Mouse (Mus musculus) adrenal gland (tissue): ENCODE measurements at regions not wholly inside any gene's neighbourhood (a gene's known extent, or its start where the extent isn't known, plus 50 kb on each side); places are given as distances from the start of the nearest gene placed in this dataset.

Experiments
- intact Hi-C: fragments of 180-260 bp; cut with DNase I; formaldehyde crosslinking; loops from one replicate; pipeline ENCODE4 v1.15.1; 2025

DNA sequence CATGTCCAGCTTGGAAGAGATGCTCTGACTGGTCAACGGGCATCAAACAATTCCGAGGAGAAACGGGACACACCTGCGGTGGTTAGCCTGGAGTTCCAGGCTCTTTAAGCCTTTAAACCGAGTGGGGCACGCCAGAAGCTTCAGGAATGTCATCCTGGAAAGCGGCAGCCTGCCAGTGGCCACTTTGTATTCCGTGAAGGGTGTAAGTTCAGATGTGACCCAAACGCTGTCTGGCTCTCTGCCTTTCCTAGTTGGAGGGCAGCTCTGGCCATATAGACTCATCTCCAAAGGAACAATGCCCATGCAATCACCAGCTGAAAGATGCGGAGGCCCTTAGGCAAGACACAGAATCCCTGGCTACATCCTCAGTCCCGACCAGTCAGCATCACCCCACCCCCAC lies 597.8 kb upstream of the Gm10131 start:
- intact Hi-C loops, result no loop called here

DNA sequence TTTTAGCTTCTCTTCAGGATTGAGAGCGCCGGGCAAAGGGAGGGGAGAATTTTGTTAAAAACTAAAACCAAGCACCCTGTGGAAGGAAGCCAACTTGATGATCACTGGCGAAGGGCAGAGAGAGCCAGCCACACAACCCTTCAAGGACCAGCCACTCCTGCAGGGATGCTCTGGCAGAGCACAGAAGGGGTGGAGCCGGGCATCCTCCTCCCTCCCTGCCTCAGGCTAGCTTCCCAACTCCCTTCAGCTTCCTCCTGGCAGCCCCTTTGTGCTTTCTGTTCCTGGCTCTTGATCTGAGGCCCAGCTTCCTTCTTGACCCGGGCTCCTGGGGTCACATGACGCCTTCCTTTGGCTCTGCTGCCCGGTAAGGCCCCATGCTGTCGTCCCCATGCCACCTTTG lies 591.8 kb upstream of the Gm10131 start:
- intact Hi-C loops, result no loop called here

DNA sequence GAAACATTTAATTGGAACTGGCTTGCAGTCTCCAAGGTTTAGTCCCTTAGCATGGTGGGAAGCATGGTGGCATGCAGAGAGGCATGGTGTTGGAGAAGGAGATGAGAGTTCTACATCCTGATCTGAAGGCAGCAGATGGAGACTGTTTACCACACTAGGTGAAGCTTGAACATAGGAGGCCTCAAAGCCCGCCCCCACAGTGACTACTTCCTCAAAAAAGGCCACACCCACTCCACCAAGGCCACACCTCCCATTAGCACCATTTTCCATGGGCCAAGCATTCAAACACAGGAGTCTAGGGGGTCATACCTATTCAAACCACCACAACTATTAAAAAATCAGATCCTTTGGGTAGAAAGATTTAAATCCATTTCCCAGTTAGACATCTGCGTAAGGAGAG lies 591.3 kb upstream of the Gm10131 start:
- intact Hi-C loops, result no loop called here

DNA sequence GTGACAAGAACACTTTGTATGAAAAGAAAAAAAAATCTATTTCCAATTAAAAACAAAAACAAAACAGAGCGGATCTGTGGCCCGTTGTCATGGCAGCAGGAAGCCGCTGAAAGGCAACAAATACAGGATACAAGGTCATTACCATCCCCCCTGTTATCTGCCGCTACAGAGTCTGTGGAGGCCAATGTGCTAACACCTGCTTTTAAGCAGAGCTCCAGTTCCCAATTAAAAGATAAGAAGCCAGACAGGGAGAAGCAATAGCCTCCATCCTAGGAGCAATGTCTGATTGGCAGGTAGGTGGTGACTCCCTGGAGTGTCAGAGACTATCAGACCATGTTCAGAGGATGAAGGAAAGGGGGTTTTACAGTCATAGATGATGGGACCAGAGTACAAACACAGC lies 587.5 kb upstream of the Gm10131 start:
- intact Hi-C loops, result no loop called here

DNA sequence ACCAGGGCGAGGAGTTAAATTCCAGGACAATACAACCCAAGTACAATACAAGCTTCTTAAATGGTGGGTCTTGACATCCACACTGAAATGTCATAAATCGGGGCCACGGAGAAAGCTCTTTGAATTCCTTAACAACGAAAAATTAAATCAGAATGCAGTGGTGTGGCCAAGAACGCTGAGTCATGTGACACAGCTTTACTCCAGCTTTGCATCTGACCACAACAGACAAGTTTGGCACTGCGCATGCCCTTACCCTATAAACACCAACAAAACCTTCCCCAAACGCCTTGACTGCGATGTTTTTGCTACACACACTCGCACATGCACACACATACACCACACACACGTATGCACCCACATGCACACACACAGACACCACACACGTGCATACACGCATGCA lies 584.8 kb upstream of the Gm10131 start:
- intact Hi-C loops, result no loop called here

DNA sequence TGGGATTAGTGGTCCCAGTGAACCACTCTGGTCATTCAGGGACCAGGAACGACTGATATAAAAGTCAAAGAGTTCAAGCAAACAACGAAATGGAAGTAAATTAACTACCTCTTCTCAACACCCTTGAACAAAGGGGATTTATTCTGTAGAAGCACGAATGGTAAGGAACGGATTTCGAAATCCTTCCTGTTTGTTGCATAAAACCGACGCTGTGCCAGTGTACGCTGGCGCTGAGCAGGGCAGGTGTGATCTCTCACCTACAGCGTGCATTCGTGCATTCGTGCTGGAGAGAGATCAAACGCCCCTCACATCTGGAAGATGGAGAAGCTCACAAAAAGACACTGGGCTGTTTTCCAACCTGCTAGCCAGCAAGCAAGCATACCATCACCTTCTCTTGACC lies 581.1 kb upstream of the Gm10131 start:
- intact Hi-C loops, result no loop called here

DNA sequence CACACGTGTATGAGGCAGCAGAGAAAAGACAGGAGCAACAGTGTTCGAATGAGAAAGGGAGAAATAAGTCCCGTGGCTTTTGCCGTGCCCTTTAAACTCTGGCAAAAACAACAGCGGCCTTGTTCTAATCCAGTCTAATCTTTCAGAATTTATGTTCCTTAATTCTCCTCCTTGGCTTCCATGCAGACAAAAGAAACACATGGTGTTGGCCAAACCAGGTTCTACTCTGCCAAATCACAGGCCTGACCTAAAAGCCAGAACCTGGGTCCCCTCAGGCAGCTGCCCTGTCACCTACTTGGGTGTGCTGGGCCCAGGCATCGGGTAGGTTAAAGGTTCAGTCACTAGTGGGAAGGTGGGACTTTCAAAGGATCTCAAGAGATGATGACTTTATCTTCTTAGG lies 580.2 kb upstream of the Gm10131 start:
- intact Hi-C loops, result no loop called here

DNA sequence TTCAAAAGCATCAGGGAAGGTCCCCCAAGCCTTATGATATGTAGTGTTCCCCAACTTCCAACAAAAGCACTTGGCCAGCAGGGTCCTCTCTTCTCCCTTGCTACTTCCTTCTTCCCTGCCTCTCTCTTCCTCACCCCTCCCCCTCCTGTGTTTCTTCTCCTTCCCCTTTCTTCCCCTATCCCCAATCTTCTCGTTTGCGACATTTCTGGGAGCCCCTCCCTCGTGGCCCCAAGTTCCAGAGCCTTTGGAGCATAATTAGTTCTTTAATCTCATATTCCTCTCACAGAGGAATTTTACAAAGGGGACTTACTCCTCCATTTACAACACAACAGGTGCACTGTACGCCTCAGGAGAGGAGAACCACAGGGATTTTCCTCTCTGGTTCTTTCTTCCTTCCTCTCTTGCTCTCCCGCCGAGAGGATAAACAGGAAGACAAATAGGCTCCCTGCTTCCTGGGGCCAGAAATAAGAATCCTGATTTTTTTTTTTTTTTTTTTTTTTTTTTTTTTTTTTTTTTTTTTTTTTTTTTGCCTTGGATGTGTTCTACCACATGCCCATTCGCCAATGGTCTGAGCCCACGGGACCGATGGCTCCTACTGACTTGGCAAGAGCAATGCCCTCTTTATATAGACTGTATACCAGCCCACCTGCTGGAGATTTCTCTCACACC lies 578.4 kb upstream of the Gm10131 start:
- intact Hi-C loops, result no loop called here

DNA sequence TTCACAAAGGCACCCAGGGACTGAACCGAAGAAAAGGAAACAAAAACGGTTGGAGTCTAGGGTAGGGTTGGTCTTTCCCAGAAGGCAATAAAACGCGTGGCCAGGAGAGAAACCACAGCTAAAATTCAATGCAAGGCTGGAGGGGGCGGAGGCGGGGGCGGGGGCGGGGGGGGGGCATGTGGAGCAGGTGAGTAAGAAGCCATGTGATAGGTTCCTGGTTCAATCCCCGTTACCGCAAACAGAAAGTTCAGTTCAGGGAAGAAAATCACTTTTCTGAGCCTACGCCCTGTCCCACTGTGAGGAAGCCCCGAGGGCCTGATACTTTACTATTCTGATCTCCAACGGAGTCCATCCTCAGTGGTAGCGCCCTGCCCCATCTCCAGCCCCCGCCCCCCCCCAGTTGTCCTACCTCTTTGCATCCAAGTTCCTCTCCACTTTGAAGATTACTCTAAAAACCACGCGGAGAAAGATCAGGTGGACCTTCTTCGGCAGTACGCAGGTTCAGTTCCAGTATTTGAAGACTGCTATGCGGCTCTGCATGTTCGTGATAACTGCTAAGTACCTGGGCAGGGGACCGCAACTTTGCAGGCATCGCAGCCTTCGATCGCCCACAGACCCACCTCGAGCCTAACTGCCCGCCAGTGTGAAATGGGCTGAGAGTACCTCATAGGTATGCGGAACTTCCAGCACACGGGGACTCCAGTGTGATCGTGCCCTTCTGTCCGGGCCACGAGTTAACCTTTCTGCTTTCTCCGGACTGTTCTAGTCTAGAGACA lies 577.7 kb upstream of the Gm10131 start:
- intact Hi-C loops, result no loop called here

DNA sequence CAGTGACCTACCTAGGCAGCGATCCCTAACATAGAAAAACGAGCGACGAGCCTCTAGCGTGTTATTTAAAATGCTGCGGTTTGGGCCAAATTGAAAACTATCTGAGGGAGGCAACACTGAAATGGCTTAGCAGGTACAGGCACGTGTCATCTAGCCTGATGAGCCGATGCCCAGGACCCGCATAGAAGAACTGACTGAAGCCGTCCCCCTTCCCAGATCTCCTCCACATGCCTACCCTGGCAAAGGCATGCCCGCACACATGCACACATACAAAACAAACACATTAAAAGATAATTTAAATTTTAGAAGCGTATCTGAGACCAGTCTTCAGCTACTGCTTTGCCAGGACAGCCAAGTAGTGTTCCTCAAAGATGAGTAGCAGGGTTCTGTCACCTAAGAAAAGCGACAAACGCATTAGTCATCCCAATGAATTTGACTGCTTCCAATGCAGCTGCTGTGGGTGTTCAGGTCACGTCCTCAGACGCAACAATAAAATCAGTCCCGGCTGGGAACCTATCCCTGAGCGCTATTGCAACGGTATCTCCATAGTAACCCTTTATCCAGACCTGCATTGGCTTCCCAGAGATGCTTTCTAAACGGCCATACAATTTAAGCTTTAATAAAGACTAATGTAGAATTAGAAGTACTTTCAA lies 577.0 kb upstream of the Gm10131 start:
- intact Hi-C loops, result no loop called here

DNA sequence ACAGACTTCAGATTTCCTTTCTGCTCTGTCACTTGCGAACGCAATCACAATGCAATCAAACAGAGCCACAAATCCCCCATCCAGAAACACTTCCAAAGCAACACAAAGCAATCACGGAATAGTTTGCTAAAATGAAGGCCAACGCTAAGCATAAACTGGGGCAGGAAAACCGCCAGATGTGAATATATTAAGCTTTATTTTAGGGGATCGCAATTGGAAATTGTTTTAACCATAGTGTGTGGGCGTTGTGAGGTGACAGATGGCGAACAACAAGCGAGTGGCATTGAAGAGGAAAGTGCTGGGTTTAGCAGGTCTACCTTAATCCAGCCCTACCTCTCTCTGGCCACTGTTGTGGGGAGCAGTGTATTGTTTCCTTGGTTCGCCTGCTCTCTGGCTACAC lies 574.8 kb upstream of the Gm10131 start:
- intact Hi-C loops, result no loop called here

DNA sequence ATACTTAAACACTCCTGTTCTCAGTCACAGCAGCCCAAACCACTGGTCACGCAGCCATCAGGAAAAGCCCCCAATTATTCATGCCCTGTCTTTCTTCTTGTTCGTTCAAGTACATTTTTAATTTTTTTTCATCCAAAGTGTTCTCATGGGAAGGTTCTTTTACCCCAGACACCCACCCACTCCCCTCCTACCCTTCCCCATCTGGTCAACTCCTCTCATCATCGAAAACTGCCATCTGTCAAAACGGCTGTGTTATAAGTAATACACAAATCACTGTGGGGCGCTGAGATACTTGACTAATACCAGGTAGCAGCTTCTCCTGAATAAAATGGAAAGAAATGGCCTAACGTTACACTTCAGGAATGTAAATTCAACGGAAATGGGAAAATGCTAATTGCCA lies 573.1 kb upstream of the Gm10131 start:
- intact Hi-C loops, result no loop called here

DNA sequence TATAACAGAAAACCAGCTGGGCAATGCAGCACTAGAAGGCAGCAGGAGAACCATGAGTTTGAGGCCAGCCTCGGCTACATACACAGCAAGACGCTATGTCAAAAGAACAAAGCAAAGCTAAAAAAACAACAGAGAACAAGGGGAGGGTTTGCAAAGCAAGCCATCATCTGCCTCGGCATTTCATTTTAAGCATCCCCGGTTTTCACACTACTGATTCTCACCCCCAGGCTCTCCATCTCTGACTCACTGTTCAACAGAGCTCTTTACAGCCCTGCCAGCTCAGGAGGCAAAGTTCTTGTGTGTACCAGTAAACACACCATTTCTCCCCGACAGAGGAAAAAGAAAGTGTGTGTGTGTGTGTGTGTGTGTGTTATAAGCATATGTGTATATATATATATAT lies 571.6 kb upstream of the Gm10131 start:
- intact Hi-C loops, result no loop called here

DNA sequence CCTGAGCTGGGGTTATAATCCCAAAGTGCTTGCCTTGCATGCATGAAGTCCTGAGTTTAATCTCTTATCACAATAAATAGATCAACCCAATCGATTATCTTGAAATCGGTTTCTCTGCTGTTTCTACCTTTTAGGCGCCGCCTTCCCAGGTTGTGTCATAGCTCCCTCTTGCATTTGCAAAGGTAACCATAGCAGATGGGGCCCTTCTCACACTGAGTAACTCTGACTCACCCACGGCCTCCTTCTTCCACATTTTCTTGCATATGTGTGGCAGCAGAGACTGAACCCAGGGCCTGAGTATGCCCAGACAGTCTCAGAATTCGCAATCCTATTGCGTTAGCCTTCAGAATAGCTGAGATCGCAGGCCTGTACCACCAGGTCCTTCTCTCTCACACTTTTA lies 570.7 kb upstream of the Gm10131 start:
- intact Hi-C loops, result no loop called here

DNA sequence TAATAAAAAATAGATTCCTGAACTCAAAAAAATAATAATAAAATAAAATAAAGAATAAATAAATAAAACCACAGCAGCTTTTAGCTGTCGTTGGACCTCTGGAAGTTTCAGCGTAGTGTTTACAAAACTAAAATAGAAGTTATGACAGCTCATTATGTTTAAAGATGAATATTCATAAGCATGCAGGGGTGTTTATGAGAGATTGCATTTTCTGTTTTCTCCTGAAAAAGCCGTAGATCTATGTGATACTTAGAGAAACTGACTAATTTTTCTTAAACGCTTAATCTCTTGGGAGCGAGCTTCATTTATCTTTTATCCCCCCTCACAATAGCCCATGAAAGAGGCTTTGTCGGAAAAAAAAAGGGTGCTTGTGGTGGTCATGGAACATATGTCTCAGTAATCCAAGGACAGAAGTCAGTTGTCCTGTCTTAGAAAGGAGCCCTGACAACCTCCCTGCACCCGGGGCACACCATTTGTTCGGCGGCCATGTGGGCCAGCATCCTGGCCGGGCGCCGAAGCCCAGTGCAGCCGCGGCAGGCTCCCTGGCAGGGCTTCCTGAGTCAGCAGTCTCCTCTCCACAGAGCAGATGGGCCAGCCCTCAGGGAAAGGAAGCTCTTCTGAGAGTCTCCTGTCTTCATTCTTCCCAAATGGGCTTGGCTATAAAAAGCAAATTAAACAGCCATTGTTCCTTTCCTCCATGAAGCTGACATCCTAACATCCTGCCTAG lies 568.2 kb upstream of the Gm10131 start:
- intact Hi-C loops, result no loop called here

DNA sequence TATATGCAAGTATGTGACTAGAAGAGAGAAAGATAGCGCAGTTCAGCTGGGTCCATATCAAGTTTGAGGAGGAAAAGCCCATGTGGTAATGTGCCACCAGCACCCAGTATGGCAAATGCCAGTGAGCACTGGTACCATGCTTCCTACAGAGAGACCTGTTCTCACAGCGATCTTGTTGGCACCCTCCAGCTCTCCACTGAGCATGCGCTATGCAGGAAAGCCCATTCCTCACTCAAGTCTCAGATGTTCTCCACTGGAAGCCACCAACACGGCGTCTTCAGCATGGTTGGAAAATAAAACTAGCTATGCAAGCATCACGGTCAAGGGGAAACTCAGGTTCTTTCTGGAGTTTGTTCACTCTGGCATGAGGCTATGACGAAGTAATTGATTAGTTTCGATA lies 567.3 kb upstream of the Gm10131 start:
- intact Hi-C loops, result no loop called here

DNA sequence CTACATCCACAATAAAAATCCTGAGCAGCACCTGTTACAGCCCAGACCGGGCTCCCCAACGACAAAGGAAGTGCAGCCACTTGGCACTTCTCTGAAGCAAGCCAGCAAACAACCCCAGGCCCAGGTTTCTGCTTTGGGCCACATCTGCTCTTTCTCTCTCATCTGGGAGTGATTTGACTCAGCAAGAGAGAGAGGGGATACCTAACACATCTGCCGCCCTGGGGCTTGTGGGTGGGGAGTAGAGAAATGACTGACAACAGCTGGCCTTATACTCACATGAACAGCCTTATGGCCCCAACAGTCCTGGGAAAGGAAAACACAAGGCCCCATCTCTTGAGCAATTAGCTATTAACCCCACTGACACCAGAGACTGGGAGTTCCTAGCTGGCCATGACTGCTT lies 560.2 kb upstream of the Gm10131 start:
- intact Hi-C loops, result no loop called here

DNA sequence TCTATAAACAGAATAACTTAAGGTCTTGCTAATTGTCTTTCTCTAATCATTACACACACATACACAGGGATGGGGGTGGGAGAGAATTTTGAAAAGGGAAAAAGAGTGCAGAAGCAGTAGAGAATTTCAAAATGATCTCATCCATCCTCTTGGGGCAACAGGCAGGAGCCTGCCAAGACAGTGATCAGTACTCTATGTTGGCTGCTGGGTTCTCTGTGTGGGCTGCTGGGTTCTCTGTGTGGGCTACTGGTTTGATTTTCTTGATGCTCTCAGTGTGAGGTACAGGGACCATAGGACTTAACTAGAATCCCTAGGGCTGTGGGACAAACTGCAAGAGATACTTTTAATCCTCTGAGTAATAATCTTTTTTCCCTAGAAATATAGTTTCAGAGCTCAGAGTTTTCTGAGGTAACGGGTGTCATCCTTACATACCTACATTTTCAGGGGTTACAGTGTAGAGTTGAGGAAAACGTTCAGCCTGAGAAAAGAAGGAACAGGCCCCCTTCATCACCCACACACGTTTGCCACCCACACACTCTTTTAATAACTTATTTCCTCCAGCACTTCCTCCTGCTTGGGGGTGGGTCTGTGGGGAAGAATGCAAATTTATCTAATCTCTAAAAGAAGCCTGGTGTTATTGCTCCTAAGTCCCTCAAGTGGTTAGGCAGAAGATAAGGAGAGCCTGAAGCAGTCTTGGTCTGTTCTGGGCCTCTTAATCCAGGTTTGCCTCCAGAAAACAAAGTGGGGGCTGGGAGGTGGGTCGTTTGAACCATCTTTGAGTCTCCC lies 559.6 kb upstream of the Gm10131 start:
- intact Hi-C loops, result no loop called here

DNA sequence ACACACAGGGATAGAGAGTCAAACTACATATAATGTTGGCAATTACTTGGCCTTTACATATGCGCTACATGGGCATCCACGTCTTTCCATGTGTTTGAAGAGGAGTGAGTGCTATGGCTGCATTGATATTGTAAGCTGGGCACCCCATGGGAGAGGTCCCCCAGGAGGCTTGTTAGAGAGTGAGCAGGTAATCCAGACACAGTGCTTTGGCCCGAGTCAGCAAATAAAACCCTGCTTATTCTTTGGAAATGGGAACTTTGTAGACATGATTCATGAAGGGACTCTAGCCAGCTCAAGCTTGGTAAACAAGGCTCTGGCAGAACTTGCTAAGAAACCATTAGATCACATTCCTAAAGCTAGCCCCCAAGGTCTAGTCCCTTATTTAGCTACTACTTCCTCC lies 557.6 kb upstream of the Gm10131 start:
- intact Hi-C loops, result no loop called here

DNA sequence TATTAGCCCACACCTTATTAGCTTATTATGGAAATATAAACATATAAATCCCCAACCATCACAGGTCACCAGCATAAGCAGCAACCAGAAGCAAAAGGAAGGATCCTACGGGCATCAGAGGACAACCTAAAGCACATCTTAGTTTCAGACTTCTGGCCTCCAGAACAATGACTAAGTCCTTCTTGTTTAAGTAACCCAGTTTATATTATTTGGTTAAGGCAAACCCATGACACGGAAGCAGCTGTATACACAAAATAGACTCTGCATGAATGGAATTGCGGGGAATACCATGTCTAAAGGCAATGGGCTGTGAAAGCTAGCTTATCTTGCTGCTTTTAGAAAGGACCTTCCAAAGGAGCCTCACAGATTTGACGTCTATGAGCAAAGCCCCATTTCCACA lies 552.9 kb upstream of the Gm10131 start:
- intact Hi-C loops, result no loop called here

DNA sequence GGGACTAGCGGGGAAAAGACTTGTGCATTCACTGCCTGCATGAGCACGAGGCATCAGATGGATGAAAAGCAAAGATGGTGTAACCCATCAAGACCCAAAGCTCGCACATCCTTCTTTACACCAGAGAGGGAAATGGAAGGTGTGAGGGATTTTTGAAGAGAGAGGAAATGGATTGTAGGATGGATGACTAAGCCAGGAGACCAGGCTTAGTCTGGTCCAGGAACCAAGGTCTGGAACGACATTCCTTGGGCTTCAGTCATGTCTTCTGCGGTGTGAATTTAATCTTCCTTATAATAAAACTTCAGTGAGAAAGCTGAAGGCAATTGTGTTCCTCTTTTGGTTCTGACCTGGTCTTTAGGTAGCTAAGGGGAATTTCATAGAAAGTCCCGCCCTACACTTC lies 551.0 kb upstream of the Gm10131 start:
- intact Hi-C loops, result no loop called here
